Mouse (Mus musculus) ES-Bruce4 (cell line): ENCODE data around the gene Uap1.

Experiments used
- CTCF ChIP-seq: IDR thresholded peaks from one replicate; pipeline ENCODE4 v1.8.1; 2011; ENCODE audit warnings: low read depth, low read length
- POLR2A ChIP-seq: IDR thresholded peaks from one replicate; pipeline ENCODE4 v1.8.1; 2011; ENCODE audit warnings: low read length; ENCODE audit not compliant: insufficient read depth

DNA sequence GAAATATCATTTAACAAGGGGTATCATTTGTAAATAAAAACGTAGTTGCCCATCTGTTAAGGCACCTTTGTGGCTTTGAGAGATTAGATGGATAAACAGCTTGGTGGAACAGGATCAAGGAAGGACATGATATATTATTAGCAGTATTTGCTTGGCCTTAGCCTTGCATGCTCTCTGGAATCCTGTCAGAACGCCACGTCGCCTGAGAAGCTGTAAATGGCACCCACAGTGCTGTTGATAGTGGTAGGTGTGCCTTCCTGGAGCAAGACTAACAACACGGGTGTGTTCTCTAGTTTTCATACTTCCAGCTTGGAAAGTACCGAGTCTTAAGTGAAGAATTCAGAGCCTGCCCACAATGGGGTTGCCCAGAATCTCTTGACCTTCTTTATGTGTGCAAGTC is 1.1 kb upstream of the Uap1 start:
- no peak for TF ChIP-seq POLR2A
- TF ChIP-seq CTCF = no peak
